In genomic region chr4:43021341-43021740, GRCm38 (mm10) we compare ENCODE assay signal across 22 mouse cellular contexts. TPM values are rescaled to one million over a fixed set of nuclear protein-coding genes. Genes with fewer than 3 reads are reported as not detected.
DNase-seq lines count a peak whose midpoint lies in the region; ATAC-seq and TF ChIP-seq lines count a peak whose summit lies in the region.
"Had no signal": no experiment of that assay in that cellular context is flagged by ENCODE, and none has a peak within 500 bp of the region (broad histone marks: within the 10 kb centered on the region; RNA-seq: fewer than 3 reads in every experiment).

No protein-coding gene starts in this region.

- peak; percentile 56 to 63 for DNase-seq in cerebellum, postnatal 14 days
- DNase-seq in testis, postnatal 10 days (ENCODE audit: low spot score) = peak; percentile 79
- DNase-seq in testis, postnatal 14 days (ENCODE audit: low spot score) = no peak
- no peak for DNase-seq in MEL (ENCODE audit: low read depth, low spot score)
- DNase-seq in stomach, postnatal 0 days (ENCODE audit: low spot score) = no peak
- no peak for DNase-seq in lung, adult 2 months
- DNase-seq: adrenal gland, postnatal 14 days; cerebellum, adult 11 months; cerebellum, adult 8-10 months; gastrocnemius, postnatal 10 days; heart, adult 2 months; heart, postnatal 14 days; kidney, adult 18-20 months had no signal

- no peak overlapping the region for H3K4me3 ChIP-seq in MEL (ENCODE audit: control insufficient read depth in 1 of 2, insufficient read depth in 1 of 2, low read depth in 2 of 2, low read length in 2 of 2)
- no peak overlapping the region for H3K4me3 ChIP-seq in stomach, postnatal 0 days (ENCODE audit: low read depth, low read length)
- H3K4me3 ChIP-seq in lung, adult 2 months (replicated peaks; ENCODE audit: extremely low read depth, low read depth, low read length) = no peak overlapping the region
- H3K4me3 ChIP-seq: embryonic facial prominence, embryonic 10.5 days; heart, adult 2 months; heart, embryonic 15.5 days; hindbrain, embryonic 13.5 days had no signal

- peak in 2 of 3 experiments; percentile 16 to 34; a peak in 3 of 6 replicates for TF ChIP-seq CTCF in MEL (IDR thresholded peaks at IDR 0.05 in 2 of 3, conservative IDR thresholded peaks at IDR 0.05 in 1 of 3; ENCODE audit: control insufficient read depth in 1 of 3, insufficient read depth in 1 of 3, low read depth in 2 of 3, low read length in 3 of 3, poor library complexity in 1 of 3, severe bottlenecking in 1 of 3)
- peak; percentile 11; the same call in 1 of the 2 replicates for TF ChIP-seq CTCF in stomach, postnatal 0 days (IDR thresholded peaks at IDR 0.05; ENCODE audit: low read depth)
- no peak for TF ChIP-seq CTCF in lung, adult 2 months (IDR thresholded peaks at IDR 0.05; ENCODE audit: insufficient read depth, low read length)

- H3K27ac ChIP-seq in MEL (ENCODE audit: control insufficient read depth, low read depth, low read length) = no peak overlapping the region
- H3K27ac ChIP-seq in stomach, postnatal 0 days (replicated peaks) = no peak overlapping the region
- H3K27ac ChIP-seq: embryonic facial prominence, embryonic 10.5 days; heart, adult 2 months; heart, embryonic 15.5 days; hindbrain, embryonic 13.5 days; hindbrain, postnatal 0 days had no signal

- no peak for TF ChIP-seq RAD21 in MEL (IDR thresholded peaks at IDR 0.05; ENCODE audit: low read depth, low read length)

- peaks cover 0 to 9% of the 10 kb centered on the region in 2 experiments; a peak in 2 of 4 replicates for H3K4me1 ChIP-seq in MEL (ENCODE audit: control insufficient read depth in 1 of 2, insufficient read depth in 2 of 2, low read length in 2 of 2)
- H3K4me1 ChIP-seq in stomach, postnatal 0 days (replicated peaks; ENCODE audit: control insufficient read depth, insufficient read depth) = peaks cover 4% of the 10 kb centered on the region; the same call in 1 of the 2 replicates
- H3K4me1 ChIP-seq in lung, adult 2 months (ENCODE audit: control insufficient read depth, insufficient read depth, low read length) = 0 out of 2 replicates have a peak, but pooled peaks cover 3% of the 10 kb centered on the region

- WGBS in stomach, postnatal 0 days = 85% methylated on average over 17 of the region's 17 CpGs
- WGBS in lung, adult 2 months = 81% methylated on average over 17 of the region's 17 CpGs

- H3K27me3 ChIP-seq in MEL (ENCODE audit: control insufficient read depth in 1 of 2, insufficient read depth in 2 of 2, low read length in 2 of 2) = no peaks in the 10 kb centered on the region
- no peaks in the 10 kb centered on the region for H3K27me3 ChIP-seq in stomach, postnatal 0 days (ENCODE audit: control insufficient read depth, insufficient read depth, low read length)
- H3K27me3 ChIP-seq: CH12.LX; heart, embryonic 15.5 days; hindbrain, embryonic 13.5 days had no signal

- H3K4me2 ChIP-seq in stomach, postnatal 0 days (replicated peaks; ENCODE audit: low read depth) = no peak overlapping the region
- H3K4me2 ChIP-seq: heart, embryonic 11.5 days; heart, embryonic 15.5 days; hindbrain, embryonic 13.5 days had no signal

- no peak overlapping the region for H3K9ac ChIP-seq in MEL (ENCODE audit: control insufficient read depth, low read depth, low read length, poor library complexity, severe bottlenecking)
- no peak overlapping the region for H3K9ac ChIP-seq in stomach, postnatal 0 days (ENCODE audit: low read length)
- H3K9ac ChIP-seq: heart, embryonic 15.5 days; hindbrain, embryonic 13.5 days had no signal

- H3K36me3 ChIP-seq in MEL (ENCODE audit: control insufficient read depth in 1 of 2, insufficient read depth in 2 of 2, low read length in 2 of 2) = peaks cover 2% of the 10 kb centered on the region in 2 experiments; a peak in 3 of 4 replicates
- H3K36me3 ChIP-seq in stomach, postnatal 0 days (ENCODE audit: control insufficient read depth, insufficient read depth, low read length) = peaks cover 17% of the 10 kb centered on the region

- TF ChIP-seq POLR2A in MEL (IDR thresholded peaks at IDR 0.05; ENCODE audit: control insufficient read depth in 1 of 2, insufficient read depth in 1 of 2, low read depth in 1 of 2, low read length in 2 of 2, poor library complexity in 1 of 2) = no peak
- TF ChIP-seq POLR2A in lung, adult 2 months (IDR thresholded peaks at IDR 0.05; ENCODE audit: borderline replicate concordance, extremely low read depth, low read depth, low read length) = no peak

- H3K79me2 ChIP-seq in MEL (ENCODE audit: control insufficient read depth, insufficient read depth, low read length, poor library complexity) = peaks cover 9% of the 10 kb centered on the region

- no peak for TF ChIP-seq EP300 in MEL (IDR thresholded peaks at IDR 0.05; ENCODE audit: low read depth in 1 of 2, low read length in 2 of 2)
- no peak for TF ChIP-seq EP300 in stomach, postnatal 0 days (optimal IDR thresholded peaks at IDR 0.05)

- ATAC-seq in cerebellum, adult (ENCODE audit: insufficient number of reproducible peaks, low FRiP score, low TSS enrichment) = no peak
- no peak for ATAC-seq in stomach, postnatal 0 days (ENCODE audit: low FRiP score, low TSS enrichment)
- ATAC-seq in megakaryocyte progenitor cell, adult 5-6 weeks (replicated peaks; ENCODE audit: poor library complexity) = no peak
- ATAC-seq: forebrain, embryonic 14.5 days; hindbrain, postnatal 0 days had no signal

- no peaks in the 10 kb centered on the region for H3K9me3 ChIP-seq in MEL (replicated peaks; ENCODE audit: insufficient read depth, low read length)
- no peaks in the 10 kb centered on the region for H3K9me3 ChIP-seq in stomach, postnatal 0 days (ENCODE audit: control insufficient read depth, low read length)
- H3K9me3 ChIP-seq: embryonic facial prominence, embryonic 10.5 days; heart, embryonic 15.5 days; hindbrain, embryonic 13.5 days had no signal

TF ChIP-seq in MEL, 35 proteins besides CTCF, POLR2A, EP300 and RAD21:
- TF ChIP-seq ZMIZ1 (IDR thresholded peaks at IDR 0.05; ENCODE audit: low read depth, low read length) = no peak
- no peak for TF ChIP-seq MYB (IDR thresholded peaks at IDR 0.05; ENCODE audit: low read depth, low read length)
- no peak for TF ChIP-seq ELF1 (IDR thresholded peaks at IDR 0.05; ENCODE audit: low read depth, low read length)
- TF ChIP-seq E2F4 (IDR thresholded peaks at IDR 0.05; ENCODE audit: borderline replicate concordance, low read depth, low read length) = no peak
- TF ChIP-seq MAX (IDR thresholded peaks at IDR 0.05; ENCODE audit: low read length) = no peak
- TF ChIP-seq MXI1 (IDR thresholded peaks at IDR 0.05; ENCODE audit: low read depth, low read length) = no peak
- no peak for TF ChIP-seq CHD2 (IDR thresholded peaks at IDR 0.05; ENCODE audit: low read length)
- no peak for TF ChIP-seq KAT2A (conservative IDR thresholded peaks at IDR 0.05; ENCODE audit: low read depth, low read length)
- TF ChIP-seq SMC3 (IDR thresholded peaks at IDR 0.05; ENCODE audit: low read depth, low read length) = no peak
- no peak for TF ChIP-seq MYC (IDR thresholded peaks at IDR 0.05; ENCODE audit: low read depth, low read length)
- TF ChIP-seq MAFK (IDR thresholded peaks at IDR 0.05; ENCODE audit: borderline replicate concordance, low read depth, low read length) = no peak
- no peak for TF ChIP-seq JUND (IDR thresholded peaks at IDR 0.05; ENCODE audit: low read depth, low read length)
- no peak for TF ChIP-seq HCFC1 (IDR thresholded peaks at IDR 0.05; ENCODE audit: low read depth, low read length)

RNA-seq across cellular contexts. Expression of gene Pigo, which starts 4.3 kb away (rescaled TPM):
- total RNA-seq in MEL (2012; rRNA removed) = 22.3 TPM in 2 replicates
- polyA plus RNA-seq in MEL (2012; ENCODE audit: insufficient read depth in 1 of 2, insufficient read length in 2 of 2, low read depth in 1 of 2, low replicate concordance in 2 of 2, missing spikeins in 1 of 2) = 10 to 100 TPM in 1 of 2 experiments, not detected in 1; 36.1 TPM
- polyA plus RNA-seq in stomach, postnatal 0 days (2015; fragmentation: Nextera tagmentation; extraction: Ambion mirVana) = 10.3 and 11.0 TPM in 2 replicates
- 15.9 and 23.3 TPM in 2 replicates for polyA plus RNA-seq in lung, adult 2 months (2012; rRNA removed)
- 8.6 and 13.2 TPM in 2 replicates for total RNA-seq in megakaryocyte progenitor cell, adult 5-6 weeks (2015)
- 4.7 and 8.9 TPM in 2 replicates for total RNA-seq in megakaryocyte progenitor cell, adult 5-6 weeks (2017)

RNA-seq across cellular contexts. Expression of gene Stoml2, which starts 10.2 kb away (rescaled TPM):
- total RNA-seq in MEL (2012; rRNA removed) = 384 and 391 TPM in 2 replicates
- 100 to 1,000 TPM in 1 of 2 experiments, not detected in 1; 480 TPM for polyA plus RNA-seq in MEL (2012; ENCODE audit: insufficient read depth in 1 of 2, insufficient read length in 2 of 2, low read depth in 1 of 2, low replicate concordance in 2 of 2, missing spikeins in 1 of 2)
- polyA plus RNA-seq in stomach, postnatal 0 days (2015; fragmentation: Nextera tagmentation; extraction: Ambion mirVana) = 151 and 157 TPM in 2 replicates
- polyA plus RNA-seq in lung, adult 2 months (2012; rRNA removed) = 44.9 and 56.6 TPM in 2 replicates
- total RNA-seq in megakaryocyte progenitor cell, adult 5-6 weeks (2015) = 127 and 153 TPM in 2 replicates
- 114 and 168 TPM in 2 replicates for total RNA-seq in megakaryocyte progenitor cell, adult 5-6 weeks (2017)

RNA-seq across cellular contexts. Expression of gene Fancg, which starts 11.0 kb away (rescaled TPM):
- total RNA-seq in MEL (2012; rRNA removed) = 10.1 and 11.4 TPM in 2 replicates
- polyA plus RNA-seq in MEL (2012; ENCODE audit: insufficient read depth in 1 of 2, insufficient read length in 2 of 2, low read depth in 1 of 2, low replicate concordance in 2 of 2, missing spikeins in 1 of 2) = 10 to 100 TPM in 1 of 2 experiments, not detected in 1; 24.6 TPM
- polyA plus RNA-seq in stomach, postnatal 0 days (2015; fragmentation: Nextera tagmentation; extraction: Ambion mirVana) = 7.0 and 7.7 TPM in 2 replicates
- polyA plus RNA-seq in lung, adult 2 months (2012; rRNA removed) = 9.1 and 12.8 TPM in 2 replicates
- total RNA-seq in megakaryocyte progenitor cell, adult 5-6 weeks (2015) = 18.3 and 19.3 TPM in 2 replicates
- 12.3 and 17.8 TPM in 2 replicates for total RNA-seq in megakaryocyte progenitor cell, adult 5-6 weeks (2017)

RNA-seq across cellular contexts. Expression of gene Vcp, which starts 21.0 kb away (rescaled TPM):
- total RNA-seq in MEL (2012; rRNA removed) = 264 and 319 TPM in 2 replicates
- polyA plus RNA-seq in MEL (2012; ENCODE audit: insufficient read depth in 1 of 2, insufficient read length in 2 of 2, low read depth in 1 of 2, low replicate concordance in 2 of 2, missing spikeins in 1 of 2) = 100 to 1,000 TPM; 420 to 792 TPM
- 280 and 282 TPM in 2 replicates for polyA plus RNA-seq in stomach, postnatal 0 days (2015; fragmentation: Nextera tagmentation; extraction: Ambion mirVana)
- 118 and 146 TPM in 2 replicates for polyA plus RNA-seq in lung, adult 2 months (2012; rRNA removed)
- 126 and 153 TPM in 2 replicates for total RNA-seq in megakaryocyte progenitor cell, adult 5-6 weeks (2015)
- 268 and 294 TPM in 2 replicates for total RNA-seq in megakaryocyte progenitor cell, adult 5-6 weeks (2017)

RNA-seq across cellular contexts. Expression of gene Fam214b, which starts 24.7 kb away (rescaled TPM):
- 0.95 and 1.3 TPM in 2 replicates for total RNA-seq in MEL (2012; rRNA removed)
- 1 to 10 TPM in 1 of 2 experiments, not detected in 1; 3.8 TPM for polyA plus RNA-seq in MEL (2012; ENCODE audit: insufficient read depth in 1 of 2, insufficient read length in 2 of 2, low read depth in 1 of 2, low replicate concordance in 2 of 2, missing spikeins in 1 of 2)
- polyA plus RNA-seq in stomach, postnatal 0 days (2015; fragmentation: Nextera tagmentation; extraction: Ambion mirVana) = 9.0 and 10.0 TPM in 2 replicates
- polyA plus RNA-seq in lung, adult 2 months (2012; rRNA removed) = 17.5 and 24.9 TPM in 2 replicates
- total RNA-seq in megakaryocyte progenitor cell, adult 5-6 weeks (2015) = 1.3 and 2.0 TPM in 2 replicates
- 1.5 and 2.0 TPM in 2 replicates for total RNA-seq in megakaryocyte progenitor cell, adult 5-6 weeks (2017)

Comparison
In these comparisons a context has a peak if more than half of its experiments do, and no peak if none do; other contexts are left out.
1. DNase-seq: peak in cerebellum, postnatal 14 days (2 of 2) and testis, postnatal 10 days (single experiment); none in testis, postnatal 14 days (single experiment), MEL (single experiment), stomach, postnatal 0 days (single experiment) and lung, adult 2 months (single experiment).